Mouse (Mus musculus): ENCODE data around the gene Slc25a51.

- TF ChIP-seq MAFK (IDR thresholded peaks at IDR 0.05; ENCODE audit: borderline replicate concordance, low read depth, low read length), result no peak
- no peak for TF ChIP-seq POLR2A (IDR thresholded peaks at IDR 0.05; ENCODE audit: control insufficient read depth in 1 of 2, insufficient read depth in 1 of 2, low read depth in 1 of 2, low read length in 2 of 2, poor library complexity in 1 of 2)
- TF ChIP-seq MYC (IDR thresholded peaks at IDR 0.05; ENCODE audit: low read depth, low read length), result no peak
- TF ChIP-seq ZKSCAN1 (IDR thresholded peaks at IDR 0.05; ENCODE audit: low read depth, low read length), result no peak
- TF ChIP-seq EP300 (IDR thresholded peaks at IDR 0.05; ENCODE audit: low read depth in 1 of 2, low read length in 2 of 2), result no peak
- TF ChIP-seq CTCF (IDR thresholded peaks at IDR 0.05 in 2 of 3, conservative IDR thresholded peaks at IDR 0.05 in 1 of 3; ENCODE audit: control insufficient read depth in 1 of 3, insufficient read depth in 1 of 3, low read depth in 2 of 3, low read length in 3 of 3, poor library complexity in 1 of 3, severe bottlenecking in 1 of 3), result no peak
- TF ChIP-seq TAL1 (IDR thresholded peaks at IDR 0.05; ENCODE audit: low read length), result no peak
- TF ChIP-seq POLR2AphosphoS2 (IDR thresholded peaks at IDR 0.05; ENCODE audit: low read length), result no peak
- TF ChIP-seq ZMIZ1 (IDR thresholded peaks at IDR 0.05; ENCODE audit: low read depth, low read length), result no peak
- no peak for TF ChIP-seq E2F4 (IDR thresholded peaks at IDR 0.05; ENCODE audit: borderline replicate concordance, low read depth, low read length)
- TF ChIP-seq MAX (IDR thresholded peaks at IDR 0.05; ENCODE audit: low read length), result no peak
- no peak for TF ChIP-seq GATA1 (IDR thresholded peaks at IDR 0.05; ENCODE audit: low read depth, low read length)
- TF ChIP-seq MEF2A (IDR thresholded peaks at IDR 0.05; ENCODE audit: extremely low read depth, insufficient replicate concordance, low read depth, low read length, poor library complexity, severe bottlenecking), result no peak
- TF ChIP-seq MAZ (IDR thresholded peaks at IDR 0.05; ENCODE audit: low read depth, low read length), result no peak
Measured at GRCm38 (mm10) chr4:45457543-45457942, 49.0 kb upstream of the Slc25a51 start.

Data from MEL (cell line).